Mouse (Mus musculus) lung, adult 2 months (tissue): ENCODE data around the gene Ebf1. TPM values are rescaled to one million over a fixed set of nuclear protein-coding genes. Genes with fewer than 3 reads are reported as not detected.

Experiments
- DNase-seq: peaks from one replicate; pipeline ENCODE4 v3.0.0; 2022
- H3K4me1 ChIP-seq: fragments of 200-500 bp; 2 replicates; pipeline ENCODE4 v1.6.1; 2011; ENCODE audit warnings: low read length; ENCODE audit not compliant: control insufficient read depth, insufficient read depth
- H3K4me3 ChIP-seq: fragments of 200-500 bp; replicated peaks from 2 replicates; pipeline ENCODE3; 2011; ENCODE audit warnings: low read depth, mild to moderate bottlenecking, control low read depth, low read length; ENCODE audit errors: extremely low read depth
- CTCF ChIP-seq: fragments of 200-500 bp; IDR thresholded peaks from 2 replicates; pipeline ENCODE4 v1.5.1; 2011; ENCODE audit warnings: mild to moderate bottlenecking, low read length, control low read depth; ENCODE audit not compliant: insufficient read depth
- POLR2A ChIP-seq: fragments of 200-500 bp; IDR thresholded peaks from 2 replicates; pipeline ENCODE4 v1.6.1; 2011; ENCODE audit warnings: low read depth, mild to moderate bottlenecking, control low read depth, low read length, borderline replicate concordance; ENCODE audit errors: extremely low read depth
- WGBS: fragments of 180-500 bp; shearing (Covaris S2); methylation state at CpG from one replicate; pipeline ENCODE4 v1.1.7; 2018; 5-methylcytosine and 5-hydroxymethylcytosine counted together
- polyA plus RNA-seq: library from polyadenylated mRNA; depleted of rRNA; stranded (reverse); fragments of >200 nt; gene quantifications from 2 replicates; pipeline ENCODE4 v1.2.3, GENCODE M21; 2012

The Ebf1 gene
- polyA plus RNA-seq, 1 experiment = 11.8 TPM

DNA sequence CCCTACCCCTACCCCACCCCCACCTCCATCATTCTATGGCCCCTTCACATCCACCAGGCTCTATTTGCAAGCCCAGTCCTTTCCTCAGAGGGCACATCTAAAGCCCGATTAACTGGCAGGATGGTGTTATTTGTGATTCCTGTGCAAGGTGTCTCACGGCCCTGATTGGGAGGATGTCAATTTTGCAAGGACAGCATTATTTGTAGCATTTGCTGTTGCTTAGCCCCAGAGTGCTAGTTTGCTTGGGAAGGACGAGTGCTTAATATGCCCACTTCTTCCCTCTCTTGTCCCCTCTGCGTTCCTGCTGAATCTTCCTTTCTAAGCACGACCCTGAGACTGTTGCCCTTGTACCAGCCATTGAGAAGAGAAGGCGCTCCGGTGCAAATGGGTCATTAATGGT is 337.2 kb downstream of the Ebf1 start:
- no peak for TF ChIP-seq POLR2A
- TF ChIP-seq CTCF = no peak
- DNase-seq = no peak
- H3K4me3 ChIP-seq = no peak overlapping the region
- WGBS = 82% methylated on average over 7 of the region's 7 CpGs
- no peaks in the 10 kb centered on the region for H3K4me1 ChIP-seq

DNA sequence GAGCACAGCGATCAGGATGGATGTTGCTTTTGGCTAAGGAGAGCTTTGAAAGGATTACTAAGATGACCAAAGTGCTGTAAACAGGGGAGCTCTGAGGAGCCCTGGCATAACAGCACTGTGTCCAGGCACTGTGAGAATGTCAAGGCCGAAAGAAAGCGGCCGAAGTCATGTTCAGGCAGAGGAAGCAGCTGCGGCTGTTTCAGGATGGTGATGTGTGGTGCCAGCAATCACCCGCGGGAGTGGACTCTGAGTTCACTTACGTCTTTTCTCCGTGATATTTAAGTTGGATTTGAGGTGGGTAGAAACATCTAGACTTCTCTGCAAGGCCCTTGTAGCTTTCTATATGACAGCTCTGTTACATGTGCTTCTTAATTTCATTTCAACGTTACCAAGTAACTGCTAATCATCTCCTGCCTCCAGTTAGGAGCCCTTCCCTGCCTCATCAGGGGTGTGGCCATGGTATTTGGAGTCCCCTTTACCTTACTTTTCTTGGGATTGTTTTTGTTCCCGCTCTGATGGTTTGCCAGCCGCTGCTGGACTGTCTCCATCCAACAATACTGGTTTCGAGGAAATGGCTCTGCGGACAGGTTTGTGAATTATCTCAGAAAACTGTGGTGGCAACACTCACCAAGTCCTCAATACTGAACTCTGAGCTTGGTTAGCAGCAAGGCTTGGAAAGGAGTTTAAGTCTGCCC is 345.8 kb downstream of the Ebf1 start:
- no peaks in the 10 kb centered on the region for H3K4me1 ChIP-seq
- DNase-seq = no peak
- no peak for TF ChIP-seq POLR2A
- no peak for TF ChIP-seq CTCF
- no peak overlapping the region for H3K4me3 ChIP-seq
- 81% methylated on average over 14 of the region's 14 CpGs for WGBS

DNA sequence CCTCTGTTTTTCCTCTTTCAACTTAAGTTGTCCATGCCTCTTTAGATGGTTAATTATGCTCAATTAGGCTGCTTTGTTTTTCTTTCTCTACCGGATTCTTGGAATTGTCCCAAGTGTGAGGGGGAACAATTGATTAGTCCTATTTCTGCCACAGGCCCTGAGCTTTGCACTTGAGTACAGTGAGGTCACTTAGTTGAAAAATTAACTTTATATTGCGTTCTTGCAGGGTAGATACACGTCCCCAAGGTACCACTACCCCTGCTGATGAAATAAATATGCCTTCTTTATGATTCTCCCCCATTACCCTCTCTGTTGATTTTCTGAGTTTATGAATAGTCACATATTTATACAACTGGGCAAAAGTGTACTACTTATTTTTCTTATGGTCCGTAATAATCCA is 351.9 kb downstream of the Ebf1 start:
- TF ChIP-seq POLR2A = no peak
- no peak for TF ChIP-seq CTCF
- DNase-seq = no peak
- Histone ChIP-seq H3K4me1 (no peaks in the 10 kb centered on the region), H3K4me3 (no peak overlapping the region)
- 64% methylated on average over 4 of the region's 4 CpGs for WGBS

DNA sequence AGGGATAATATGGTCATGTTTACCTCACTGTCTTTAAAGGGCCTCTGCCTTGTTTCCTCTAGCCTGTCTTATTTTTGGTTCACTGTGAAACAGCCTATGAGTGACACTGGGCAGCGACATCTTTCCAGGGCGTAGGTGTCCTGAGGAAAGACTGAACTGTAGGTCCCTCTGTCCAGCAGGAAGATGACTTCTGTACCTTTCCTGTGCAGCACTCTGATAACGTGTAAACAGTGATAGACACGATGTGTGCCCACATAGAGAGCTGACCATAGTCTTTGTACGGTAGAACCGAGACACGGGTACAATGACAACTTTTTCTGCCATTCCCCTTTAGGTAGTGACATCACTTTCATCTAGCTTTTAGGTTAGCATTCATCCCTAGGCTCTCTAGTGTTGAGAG is 357.2 kb downstream of the Ebf1 start:
- TF ChIP-seq CTCF (no peak), POLR2A (no peak)
- WGBS = 71% methylated on average over 7 of the region's 7 CpGs
- Histone ChIP-seq H3K4me3 (no peak overlapping the region), H3K4me1 (peaks cover 13% of the 10 kb centered on the region)
- no peak for DNase-seq

DNA sequence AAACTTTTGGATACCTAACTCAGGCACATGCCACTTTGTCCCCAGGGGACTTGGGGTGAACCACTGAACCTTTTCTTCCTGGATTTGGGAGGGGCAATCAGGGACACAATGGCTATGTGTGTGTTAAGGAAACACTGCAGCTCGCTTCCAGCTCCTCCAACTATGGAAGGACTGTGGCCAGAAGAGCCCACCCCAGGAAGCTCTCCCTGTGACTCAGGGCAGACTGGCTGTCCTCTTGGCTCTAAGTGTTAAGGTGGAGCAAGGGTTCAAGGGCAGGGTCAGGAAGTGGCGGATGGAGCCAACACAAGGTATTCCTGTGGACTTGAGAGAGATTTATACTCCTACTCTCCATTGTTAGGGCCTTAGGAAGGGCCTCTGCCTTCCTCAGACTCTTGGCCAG is 358.0 kb downstream of the Ebf1 start:
- no peak for DNase-seq
- Histone ChIP-seq H3K4me1 (peaks cover 14% of the 10 kb centered on the region), H3K4me3 (no peak overlapping the region)
- 27% methylated on average over 2 of the region's 2 CpGs for WGBS
- TF ChIP-seq POLR2A (no peak), CTCF (no peak)

DNA sequence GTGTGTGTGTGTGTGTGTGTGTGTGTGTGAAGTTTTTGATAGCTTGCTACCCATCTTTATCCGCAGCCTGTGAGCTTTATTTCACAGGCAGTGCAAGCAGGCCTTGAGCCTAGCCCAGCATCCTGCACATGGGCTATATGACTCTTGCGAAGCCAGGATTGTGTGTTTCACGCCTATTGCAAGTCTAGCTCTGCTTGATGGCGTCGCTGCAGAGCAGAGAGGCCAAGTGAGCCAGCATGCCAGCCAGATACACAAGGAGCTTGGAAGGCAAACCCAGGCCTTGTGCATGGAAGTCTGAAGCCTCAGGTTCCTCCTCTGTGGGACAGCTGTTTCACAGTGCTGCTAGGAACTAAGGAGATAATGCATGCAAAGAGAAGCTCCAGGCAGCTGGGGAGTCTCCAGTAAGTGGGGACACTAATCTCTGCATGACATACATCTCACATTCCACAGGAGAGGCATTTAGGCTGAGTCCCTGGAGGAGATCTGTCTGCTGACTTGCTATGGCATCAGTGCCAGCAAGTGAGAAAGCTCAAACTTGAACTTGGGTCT is 359.2 kb downstream of the Ebf1 start:
- peaks cover 14% of the 10 kb centered on the region for H3K4me1 ChIP-seq
- WGBS = 86% methylated on average over 5 of the region's 5 CpGs
- no peak overlapping the region for H3K4me3 ChIP-seq
- TF ChIP-seq CTCF = no peak
- no peak for TF ChIP-seq POLR2A
- DNase-seq = no peak

DNA sequence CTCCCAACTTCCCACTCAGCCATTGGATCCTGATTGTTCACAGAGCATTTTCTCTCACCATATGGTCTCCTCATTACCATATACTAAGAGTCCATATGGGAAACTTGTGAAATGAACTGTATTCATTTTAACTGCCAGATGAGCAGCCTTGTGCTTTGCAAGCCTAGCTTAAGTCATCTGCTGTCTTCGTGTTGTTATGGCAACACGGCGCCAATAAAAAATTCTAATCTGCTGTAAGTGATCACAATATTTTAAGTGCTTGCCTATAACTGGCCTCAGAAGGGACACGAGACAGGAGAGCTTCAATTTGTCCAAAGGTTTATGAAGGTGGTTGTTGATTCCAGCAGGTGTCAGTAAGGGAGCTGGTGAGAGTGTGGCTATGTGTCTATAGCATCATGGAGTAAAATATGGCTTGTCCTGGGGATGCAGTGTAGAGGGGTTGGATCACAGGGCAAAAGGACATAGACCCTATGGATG is 360.8 kb downstream of the Ebf1 start:
- H3K4me1 ChIP-seq = peaks cover 14% of the 10 kb centered on the region
- WGBS = 88% methylated on average over 4 of the region's 4 CpGs
- TF ChIP-seq POLR2A = no peak
- TF ChIP-seq CTCF = no peak
- no peak for DNase-seq
- H3K4me3 ChIP-seq = no peak overlapping the region

DNA sequence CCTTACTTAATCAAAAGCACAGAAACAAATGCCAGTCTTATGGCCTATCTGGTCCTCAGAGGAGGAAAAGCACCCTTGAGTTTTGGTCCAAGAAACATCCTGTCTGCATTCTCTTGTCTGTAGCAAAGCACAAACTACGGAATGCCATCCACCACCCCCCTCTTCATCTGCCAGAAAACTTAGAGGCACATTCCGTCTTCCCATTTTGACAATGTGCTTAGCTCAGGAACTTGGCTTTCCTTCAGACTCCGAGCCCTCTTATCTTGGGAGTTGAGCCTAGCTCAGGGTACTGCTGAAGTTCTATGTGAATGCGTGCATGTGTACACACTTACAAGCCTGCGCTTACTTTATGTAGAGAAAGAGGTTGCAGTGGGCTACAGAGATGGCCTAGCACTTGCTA is 362.3 kb downstream of the Ebf1 start:
- no peak overlapping the region for H3K4me3 ChIP-seq
- WGBS = 39% methylated on average over 5 of the region's 5 CpGs
- TF ChIP-seq CTCF (no peak), POLR2A (no peak)
- peaks cover 14% of the 10 kb centered on the region for H3K4me1 ChIP-seq
- DNase-seq = no peak

DNA sequence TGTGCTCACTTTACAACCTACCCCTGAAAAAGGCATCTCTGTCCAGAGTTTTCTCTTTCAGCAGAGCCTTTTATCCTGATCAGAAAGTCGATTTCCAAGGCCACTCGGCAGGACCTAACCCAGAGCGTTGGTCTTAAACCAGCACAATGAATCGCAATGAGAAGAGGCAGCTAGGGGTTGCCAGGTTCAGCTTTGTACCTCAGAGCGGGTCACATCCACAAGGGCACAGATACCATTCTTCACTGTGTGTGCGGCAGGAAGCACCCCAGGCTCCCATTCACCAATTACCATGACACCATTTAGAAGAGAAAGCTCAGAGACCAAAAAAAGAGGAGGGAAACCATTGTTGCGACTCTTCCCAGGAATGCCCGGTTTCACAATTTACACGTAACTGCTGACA is 365.1 kb downstream of the Ebf1 start:
- TF ChIP-seq CTCF (no peak), POLR2A (no peak)
- 82% methylated on average over 9 of the region's 9 CpGs for WGBS
- peaks cover 6% of the 10 kb centered on the region for H3K4me1 ChIP-seq
- no peak for DNase-seq
- H3K4me3 ChIP-seq = no peak overlapping the region

DNA sequence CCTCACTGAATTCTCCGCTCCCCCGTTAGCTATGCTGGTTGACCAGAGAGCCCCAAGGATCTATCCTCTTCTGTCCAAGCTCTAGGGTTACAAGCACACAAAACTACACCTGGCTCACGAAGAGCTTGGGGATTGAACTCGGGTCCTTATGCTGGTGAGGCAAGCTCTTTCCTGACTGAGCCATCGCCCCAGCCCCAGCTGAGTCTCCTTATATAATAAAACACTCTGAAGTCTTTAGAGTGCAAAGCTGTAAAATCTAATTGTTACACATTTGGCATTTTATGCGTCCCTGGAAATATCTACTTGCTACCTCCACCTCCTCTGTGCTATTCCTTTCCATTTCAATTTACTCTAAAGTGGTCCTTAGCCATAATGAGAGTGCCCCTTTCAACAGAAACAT is 366.8 kb downstream of the Ebf1 start:
- H3K4me3 ChIP-seq = no peak overlapping the region
- no peak for DNase-seq
- TF ChIP-seq CTCF = no peak
- no peak for TF ChIP-seq POLR2A
- peaks cover 4% of the 10 kb centered on the region for H3K4me1 ChIP-seq
- WGBS = 88% methylated on average over 6 of the region's 6 CpGs
